Mouse (Mus musculus) stomach, embryonic 15.5 days (tissue): ENCODE data around the gene Tbc1d22b. TPM values are rescaled to one million over a fixed set of nuclear protein-coding genes. Genes with fewer than 3 reads are reported as not detected.

Experiments
- ATAC-seq: fragments of 200-750 bp; cut with Nextera tagmentation; 2 replicates; pipeline ENCODE4 v1.8.0; 2017; ENCODE audit warnings: low read depth, moderate number of reproducible peaks, moderate TSS enrichment; ENCODE audit not compliant: insufficient read depth, low FRiP score
- H3K27ac ChIP-seq: fragments of 300-500 bp; sonication (generic); 2 replicates; pipeline ENCODE4 v1.5.1; 2015; ENCODE audit warnings: mild to moderate bottlenecking, inconsistent platforms
- H3K27me3 ChIP-seq: fragments of 300-500 bp; sonication (generic); replicated peaks from 2 replicates; pipeline ENCODE4 v1.6.1; 2015; ENCODE audit warnings: inconsistent platforms
- H3K36me3 ChIP-seq: fragments of 300-500 bp; sonication (generic); 2 replicates; pipeline ENCODE4 v1.6.1; 2015; ENCODE audit warnings: inconsistent platforms
- H3K4me1 ChIP-seq: fragments of 300-500 bp; sonication (generic); 2 replicates; pipeline ENCODE4 v1.6.1; 2015; ENCODE audit warnings: inconsistent platforms
- H3K4me2 ChIP-seq: fragments of 300-500 bp; sonication (generic); 2 replicates; pipeline ENCODE4 v1.6.1; 2015; ENCODE audit warnings: mild to moderate bottlenecking, inconsistent platforms
- H3K4me3 ChIP-seq: fragments of 300-500 bp; sonication (generic); replicated peaks from 2 replicates; pipeline ENCODE4 v1.5.1; 2015; ENCODE audit warnings: inconsistent platforms
- H3K9ac ChIP-seq: fragments of 300-500 bp; sonication (generic); 2 replicates; pipeline ENCODE4 v1.6.1; 2015; ENCODE audit warnings: inconsistent platforms
- H3K9me3 ChIP-seq: fragments of 300-500 bp; sonication (generic); 2 replicates; pipeline ENCODE4 v1.6.1; 2016; ENCODE audit warnings: inconsistent platforms
- WGBS: fragments of 180-500 bp; shearing (Covaris S2); methylation state at CpG from one replicate; pipeline ENCODE4 v1.1.7; 2015; 5-methylcytosine and 5-hydroxymethylcytosine counted together
- polyA plus RNA-seq: library from polyadenylated mRNA; unstranded; fragments of >200 nt; fragmentation: Nextera tagmentation; extraction: Ambion mirVana; gene quantifications from 2 replicates; pipeline ENCODE4 v1.2.1, GENCODE M21; 2015

The Tbc1d22b gene
- polyA plus RNA-seq, 1 experiment from 2014 or later: 12.2 TPM

DNA sequence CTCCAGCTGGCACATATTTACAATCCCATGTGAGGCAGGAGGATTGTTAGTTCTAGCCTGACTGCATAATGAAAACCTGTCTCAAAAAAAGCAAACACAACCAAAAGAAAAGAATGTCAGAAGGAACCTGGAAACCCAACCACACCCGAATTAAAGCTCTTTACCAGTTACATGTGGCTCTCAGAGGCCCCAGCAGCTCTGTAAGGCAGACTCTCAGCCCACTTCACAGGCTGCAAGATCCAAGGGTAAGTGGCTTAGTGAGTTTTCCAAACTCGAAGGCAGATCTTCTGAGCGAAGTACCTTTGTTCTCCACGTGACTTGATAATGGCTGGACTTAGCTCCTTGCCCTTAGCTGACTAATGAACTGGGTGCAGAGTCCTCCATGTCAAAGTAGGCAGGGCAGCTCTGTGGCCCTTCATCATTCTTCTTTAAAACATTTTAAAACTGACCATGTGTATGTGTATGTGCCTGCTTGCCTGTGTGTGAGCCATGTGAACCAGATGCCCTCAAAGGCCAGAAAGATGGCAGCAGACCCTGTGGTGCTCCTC, 30.1 kb downstream of the Tbc1d22b start:
- H3K36me3 ChIP-seq: peaks cover 32% of the 10 kb centered on the region
- H3K9me3 ChIP-seq: no peaks in the 10 kb centered on the region
- peak; percentile 47; the same call in 1 of the 2 replicates for ATAC-seq
- H3K27ac ChIP-seq: peak overlapping the region; percentile 52; the same call in 1 of the 2 replicates
- H3K9ac ChIP-seq: no peak overlapping the region
- WGBS: 75% methylated on average over 4 of the region's 4 CpGs
- no peak overlapping the region for H3K4me3 ChIP-seq
- no peaks in the 10 kb centered on the region for H3K4me1 ChIP-seq
- no peaks in the 10 kb centered on the region for H3K27me3 ChIP-seq
- no peak overlapping the region for H3K4me2 ChIP-seq

DNA sequence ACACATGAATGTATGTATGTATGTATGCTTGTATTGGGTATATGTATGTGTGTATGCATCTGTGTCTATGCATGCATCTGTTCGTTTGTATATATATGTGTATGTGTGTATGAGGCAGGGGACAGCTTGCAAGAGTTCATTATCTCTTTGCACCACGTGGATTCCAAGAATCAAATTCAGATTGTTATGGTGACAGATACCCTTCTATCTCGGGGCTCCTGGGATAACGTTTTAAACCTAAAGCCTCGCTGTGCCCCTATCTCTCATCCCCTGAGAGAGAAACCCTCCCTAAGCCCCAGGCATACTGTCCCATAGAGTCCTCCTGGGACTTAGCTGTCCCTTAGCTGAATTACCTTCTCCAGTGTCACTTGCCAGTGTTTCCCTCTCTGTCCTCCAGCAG, 34.0 kb downstream of the Tbc1d22b start:
- Histone ChIP-seq H3K36me3 (peaks cover 14% of the 10 kb centered on the region; the same call in 1 of the 2 replicates), H3K4me3 (no peak overlapping the region), H3K9me3 (no peaks in the 10 kb centered on the region), H3K27me3 (no peaks in the 10 kb centered on the region), H3K4me1 (no peaks in the 10 kb centered on the region), H3K9ac (no peak overlapping the region), H3K27ac (no peak overlapping the region), H3K4me2 (no peak overlapping the region)
- no peak for ATAC-seq
- 75% methylated on average over 5 of the region's 5 CpGs for WGBS

- H3K27ac ChIP-seq: no peak overlapping the region
- ATAC-seq: no peak
- H3K9me3 ChIP-seq: no peaks in the 10 kb centered on the region
- 0 out of 2 replicates have a peak, but pooled peaks cover 3% of the 10 kb centered on the region for H3K4me1 ChIP-seq
- peaks cover 14% of the 10 kb centered on the region; the same call in 1 of the 2 replicates for H3K36me3 ChIP-seq
- WGBS: 58% methylated on average over 5 of the region's 5 CpGs
- no peak overlapping the region for H3K4me3 ChIP-seq
- no peak overlapping the region for H3K9ac ChIP-seq
- H3K27me3 ChIP-seq: no peaks in the 10 kb centered on the region
- no peak overlapping the region for H3K4me2 ChIP-seq
Observed at GRCm38 (mm10) chr17:29584306-29584705, 34.7 kb downstream of the Tbc1d22b start.

GRCm38 (mm10) chr17:29584737-29585136, 35.2 kb downstream of the Tbc1d22b start:
- H3K4me1 ChIP-seq: 0 out of 2 replicates have a peak, but pooled peaks cover 5% of the 10 kb centered on the region
- no peak overlapping the region for H3K9ac ChIP-seq
- H3K36me3 ChIP-seq: peaks cover 14% of the 10 kb centered on the region; the same call in 1 of the 2 replicates
- WGBS: 70% methylated on average over 3 of the region's 3 CpGs
- no peak overlapping the region for H3K4me3 ChIP-seq
- no peaks in the 10 kb centered on the region for H3K9me3 ChIP-seq
- H3K4me2 ChIP-seq: no peak overlapping the region
- no peak for ATAC-seq
- H3K27ac ChIP-seq: no peak overlapping the region
- H3K27me3 ChIP-seq: no peaks in the 10 kb centered on the region

DNA sequence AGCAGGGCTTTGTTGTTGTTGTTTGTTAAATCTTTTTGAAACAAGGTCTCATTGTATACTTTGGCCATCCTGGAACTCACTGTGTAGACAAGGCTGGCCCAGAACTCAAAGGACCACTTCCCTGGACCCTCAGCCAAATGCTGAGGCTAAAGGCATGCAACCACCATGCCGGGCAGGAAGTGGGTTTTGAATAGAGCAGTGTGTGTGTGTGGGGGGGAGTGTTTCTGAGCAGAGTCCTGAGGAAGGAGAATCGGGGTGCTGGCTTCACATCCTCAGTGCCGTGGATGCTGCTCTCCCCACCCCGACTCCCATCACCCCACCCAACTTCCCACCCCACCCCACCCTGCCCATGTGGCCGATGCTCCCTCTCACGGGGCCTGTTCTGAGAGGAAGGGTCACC, 35.9 kb downstream of the Tbc1d22b start:
- Histone ChIP-seq H3K36me3 (peaks cover 14% of the 10 kb centered on the region; the same call in 1 of the 2 replicates), H3K9me3 (no peaks in the 10 kb centered on the region), H3K9ac (no peak overlapping the region), H3K27ac (no peak overlapping the region), H3K4me2 (no peak overlapping the region), H3K4me1 (0 out of 2 replicates have a peak, but pooled peaks cover 5% of the 10 kb centered on the region), H3K4me3 (no peak overlapping the region), H3K27me3 (no peaks in the 10 kb centered on the region)
- 90% methylated on average over 6 of the region's 6 CpGs for WGBS
- no peak for ATAC-seq

DNA sequence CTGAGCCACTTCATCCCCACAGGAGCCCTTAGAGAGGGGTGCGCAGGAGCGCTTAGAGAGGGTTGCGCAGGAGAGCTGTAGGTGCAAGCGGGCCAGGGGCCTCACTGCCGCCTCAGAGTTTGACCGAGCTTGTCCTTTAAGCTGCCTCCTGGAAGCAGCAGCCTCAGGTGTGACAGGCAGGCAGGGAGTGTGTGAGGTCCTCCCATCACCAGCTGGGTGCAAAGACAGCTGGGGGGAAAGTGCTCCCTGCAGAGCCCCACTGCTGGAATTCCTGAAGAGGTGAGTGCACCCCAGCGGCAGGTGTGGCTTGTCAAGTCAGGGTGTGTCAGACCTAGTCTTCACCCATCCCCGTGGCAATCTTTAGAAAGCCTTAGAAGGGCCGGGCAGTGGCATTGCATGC, 37.3 kb downstream of the Tbc1d22b start:
- Histone ChIP-seq H3K36me3 (peaks cover 10% of the 10 kb centered on the region; the same call in 1 of the 2 replicates), H3K27ac (no peak overlapping the region), H3K4me3 (no peak overlapping the region), H3K4me2 (no peak overlapping the region), H3K4me1 (0 out of 2 replicates have a peak, but pooled peaks cover 5% of the 10 kb centered on the region), H3K27me3 (no peaks in the 10 kb centered on the region), H3K9me3 (no peaks in the 10 kb centered on the region), H3K9ac (no peak overlapping the region)
- 73% methylated on average over 9 of the region's 9 CpGs for whole genome bisulfite sequencing
- no peak for ATAC-seq

DNA sequence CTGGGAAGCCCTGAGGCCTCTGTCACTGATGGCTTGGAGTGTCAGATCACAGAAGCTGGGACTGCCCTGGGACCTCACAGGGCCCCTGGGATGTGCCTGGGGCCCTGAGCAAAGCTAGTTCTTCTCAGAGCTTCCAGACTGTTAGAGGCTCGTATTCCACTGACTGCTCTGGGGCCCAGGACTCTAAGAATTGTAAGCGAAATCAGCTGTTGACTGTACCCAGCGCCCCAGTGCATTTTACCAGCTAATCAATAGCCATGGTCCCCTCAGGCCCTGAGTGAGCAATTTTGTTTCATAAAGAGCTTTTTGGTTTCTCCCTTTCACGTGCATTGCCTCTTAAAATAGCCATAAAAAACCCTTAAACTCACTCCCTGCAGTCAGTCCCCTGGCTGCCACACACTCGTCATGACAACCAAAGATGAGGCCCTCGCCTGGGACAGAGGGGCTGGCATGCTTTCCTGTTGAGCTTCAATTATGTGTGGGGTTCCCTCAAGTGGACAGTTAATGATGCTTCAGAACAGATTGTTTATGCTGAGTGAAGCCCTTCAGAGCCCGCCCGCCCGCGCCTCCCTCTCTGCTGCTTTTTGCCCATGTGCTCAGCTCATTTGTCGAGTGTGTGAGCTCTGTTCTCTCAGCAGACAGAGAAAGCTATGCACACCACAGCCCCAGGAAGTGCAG, 39.8 kb downstream of the Tbc1d22b start:
- Histone ChIP-seq H3K4me3 (no peak overlapping the region), H3K36me3 (no peaks in the 10 kb centered on the region), H3K4me1 (0 out of 2 replicates have a peak, but pooled peaks cover 5% of the 10 kb centered on the region), H3K27ac (no peak overlapping the region), H3K27me3 (no peaks in the 10 kb centered on the region), H3K9ac (no peak overlapping the region), H3K4me2 (no peak overlapping the region), H3K9me3 (no peaks in the 10 kb centered on the region)
- WGBS: 57% methylated on average over 11 of the region's 11 CpGs
- ATAC-seq: no peak

GRCm38 (mm10) chr17:29595891-29596770, 46.5 kb downstream of the Tbc1d22b start:
- 85% methylated on average over 15 of the region's 15 CpGs for WGBS
- Histone ChIP-seq H3K4me1 (no peaks in the 10 kb centered on the region), H3K4me3 (no peak overlapping the region), H3K27ac (no peak overlapping the region), H3K36me3 (peaks cover 25% of the 10 kb centered on the region), H3K9ac (no peak overlapping the region), H3K9me3 (no peaks in the 10 kb centered on the region), H3K4me2 (no peak overlapping the region), H3K27me3 (no peaks in the 10 kb centered on the region)
- ATAC-seq: 0 out of 2 replicates have a peak, but pooled peaks have one; percentile 25

GRCm38 (mm10) chr17:29596771-29597132, 47.2 kb downstream of the Tbc1d22b start:
- Histone ChIP-seq H3K27me3 (no peaks in the 10 kb centered on the region), H3K9me3 (no peaks in the 10 kb centered on the region)
- ATAC-seq: 0 out of 2 replicates have a peak, but pooled peaks have one; percentile 22

DNA sequence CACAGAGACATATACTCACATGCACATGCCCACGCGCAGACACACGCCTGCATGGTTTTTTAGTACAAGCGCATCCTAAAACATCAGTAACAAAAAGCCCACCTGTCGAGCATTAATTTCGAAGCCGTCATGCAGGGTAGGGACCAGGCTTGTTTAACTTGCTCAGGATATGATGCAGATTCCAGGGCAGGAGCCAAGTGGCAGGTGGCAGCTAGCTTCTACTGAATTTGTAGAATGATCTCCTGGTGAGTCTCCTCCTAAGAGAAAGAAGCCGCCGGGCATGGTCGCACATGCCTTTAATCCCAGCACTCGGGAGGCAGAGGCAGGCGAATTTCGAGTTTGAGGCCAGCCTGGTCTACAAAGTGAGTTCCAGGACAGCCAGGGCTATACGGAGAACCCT, 49.5 kb downstream of the Tbc1d22b start:
- peaks cover 31% of the 10 kb centered on the region for H3K36me3 ChIP-seq
- no peaks in the 10 kb centered on the region for H3K9me3 ChIP-seq
- H3K4me2 ChIP-seq: no peak overlapping the region
- H3K27ac ChIP-seq: no peak overlapping the region
- H3K9ac ChIP-seq: no peak overlapping the region
- ATAC-seq: no peak
- H3K4me3 ChIP-seq: no peak overlapping the region
- no peaks in the 10 kb centered on the region for H3K27me3 ChIP-seq
- 93% methylated on average over 14 of the region's 14 CpGs for WGBS
- no peaks in the 10 kb centered on the region for H3K4me1 ChIP-seq

More at GRCm38 (mm10) chr17:29596771-29597132, 47.2 kb downstream of the Tbc1d22b start:
- no peak overlapping the region for H3K9ac ChIP-seq
- 85% methylated on average over 13 of the region's 13 CpGs for WGBS
- no peak overlapping the region for H3K4me2 ChIP-seq
- no peak overlapping the region for H3K27ac ChIP-seq
- peaks cover 25% of the 10 kb centered on the region for H3K36me3 ChIP-seq
- H3K4me1 ChIP-seq: no peaks in the 10 kb centered on the region
- no peak overlapping the region for H3K4me3 ChIP-seq

- Histone ChIP-seq H3K27me3 (no peaks in the 10 kb centered on the region), H3K36me3 (peaks cover 30% of the 10 kb centered on the region), H3K4me2 (no peak overlapping the region), H3K9ac (no peak overlapping the region), H3K9me3 (no peaks in the 10 kb centered on the region), H3K4me1 (no peaks in the 10 kb centered on the region), H3K27ac (no peak overlapping the region), H3K4me3 (no peak overlapping the region)
- no peak for ATAC-seq
- WGBS: 83% methylated on average over 8 of the region's 8 CpGs
Observed at GRCm38 (mm10) chr17:29599537-29599936, 50.0 kb downstream of the Tbc1d22b start.
